Mouse (Mus musculus) hindbrain, embryonic 14.5 days (tissue): Measurements from ENCODE around the gene Stat6. TPM values are rescaled to one million over a fixed set of nuclear protein-coding genes. Genes with fewer than 3 reads are reported as not detected.

ENCODE experiments used
- ATAC-seq: fragments of 200-750 bp; cut with Nextera tagmentation; 2 replicates; pipeline ENCODE4 v1.8.0; 2017; ENCODE audit warnings: moderate number of reproducible peaks, mild to moderate bottlenecking, moderate TSS enrichment, moderate library complexity; ENCODE audit not compliant: low FRiP score
- DNase-seq: peaks from one replicate; pipeline ENCODE4 v3.0.0-alpha.2; 2015; ENCODE audit warnings: low spot score
- H3K27ac ChIP-seq: fragments of 300-500 bp; sonication (generic); 2 replicates; pipeline ENCODE4 v1.5.1; 2014; ENCODE audit warnings: mild to moderate bottlenecking, moderate library complexity
- H3K27me3 ChIP-seq: fragments of 300-500 bp; sonication (generic); 2 replicates; pipeline ENCODE4 v1.6.1; 2014; ENCODE audit warnings: mild to moderate bottlenecking, low read length, mixed read lengths; ENCODE audit not compliant: control insufficient read depth, insufficient read depth
- H3K36me3 ChIP-seq: fragments of 300-500 bp; sonication (generic); replicated peaks from 2 replicates; pipeline ENCODE4 v1.6.1; 2014; ENCODE audit not compliant: control insufficient read depth, insufficient read depth
- H3K4me1 ChIP-seq: fragments of 300-500 bp; sonication (generic); replicated peaks from 2 replicates; pipeline ENCODE4 v1.6.1; 2014; ENCODE audit warnings: antibody characterized with exemption, low read length, mixed read lengths; ENCODE audit not compliant: control insufficient read depth, insufficient read depth
- H3K4me2 ChIP-seq: fragments of 300-500 bp; sonication (generic); replicated peaks from 2 replicates; pipeline ENCODE4 v1.6.1; 2014; ENCODE audit warnings: mild to moderate bottlenecking, moderate library complexity
- H3K4me3 ChIP-seq: fragments of 300-500 bp; sonication (generic); replicated peaks from 2 replicates; pipeline ENCODE4 v1.5.1; 2014; ENCODE audit warnings: mild to moderate bottlenecking, low read length
- H3K9ac ChIP-seq: fragments of 300-500 bp; sonication (generic); 2 replicates; pipeline ENCODE4 v1.6.1; 2014
- H3K9me3 ChIP-seq: fragments of 300-500 bp; sonication (generic); 2 replicates; pipeline ENCODE4 v1.6.1; 2016; ENCODE audit warnings: low read length; ENCODE audit not compliant: control insufficient read depth
- WGBS: fragments of 180-500 bp; shearing (Covaris S2); extraction: QIAGEN DNeasy Blood & Tissue Kit; methylation state at CpG from one replicate; pipeline ENCODE4 v1.1.7; 2014; 5-methylcytosine and 5-hydroxymethylcytosine counted together
- polyA plus RNA-seq: library from polyadenylated mRNA; unstranded; fragments of >200 nt; fragmentation: Nextera tagmentation; extraction: Ambion mirVana; gene quantifications from 2 replicates; pipeline ENCODE4 v1.2.1, GENCODE M21; 2014

The Stat6 gene
- polyA plus RNA-seq, 1 experiment from 2014 or later: 4.7 TPM

- Histone ChIP-seq H3K4me1 (peaks cover 31% of the 10 kb centered on the region), H3K4me2 (peak within 1 kb of the TSS; percentile 65), H3K36me3 (no peaks in the 10 kb centered on the region), H3K27ac (peak within 1 kb of the TSS; percentile 62; the same call in 1 of the 2 replicates), H3K9ac (peak within 1 kb of the TSS; percentile 54), H3K9me3 (no peaks in the 10 kb centered on the region), H3K4me3 (peak within 1 kb of the TSS; percentile 40), H3K27me3 (peaks cover 77% of the 10 kb centered on the region)
- peak; percentile 38 for DNase-seq
- WGBS: under 1% methylated on average over 66 of the region's 73 CpGs
- peak; percentile 52 for ATAC-seq
Observed at GRCm38 (mm10) chr10:127666501-127667268, 23.9 kb downstream of the Stat6 start, which contains the start of gene Nemp1. TSS of gene Nemp1 (plus strand) at chr10:127666901.

GRCm38 (mm10) chr10:127667269-127668092, 24.7 kb downstream of the Stat6 start:
- peak overlapping the region; percentile 40 for H3K4me3 ChIP-seq
- peak overlapping the region; percentile 73; the same call in 1 of the 2 replicates for H3K27ac ChIP-seq
- ATAC-seq (peak; percentile 29; the same call in 1 of the 2 replicates), DNase-seq (peak; percentile 44)
- peaks cover 69% of the 10 kb centered on the region for H3K27me3 ChIP-seq
- peak overlapping the region; percentile 54; the same call in 1 of the 2 replicates for H3K9ac ChIP-seq
- peak overlapping the region; percentile 65 for H3K4me2 ChIP-seq
- H3K4me1 ChIP-seq: peaks cover 27% of the 10 kb centered on the region
- 2% methylated on average over 35 of the region's 35 CpGs for WGBS
- H3K36me3 ChIP-seq: no peaks in the 10 kb centered on the region
- no peaks in the 10 kb centered on the region for H3K9me3 ChIP-seq

- Histone ChIP-seq H3K4me1 (peaks cover 22% of the 10 kb centered on the region), H3K27ac (peak within 1 kb of the TSS; percentile 73), H3K4me3 (peak within 1 kb of the TSS; percentile 40), H3K9me3 (no peaks in the 10 kb centered on the region), H3K9ac (peak within 1 kb of the TSS; percentile 38), H3K27me3 (peaks cover 60% of the 10 kb centered on the region), H3K36me3 (no peaks in the 10 kb centered on the region), H3K4me2 (peak within 1 kb of the TSS; percentile 65)
- 3% methylated on average over 40 of the region's 40 CpGs for WGBS
- no peak; the same call in 1 of the 2 replicates for ATAC-seq
- DNase-seq: peak; percentile 36
Observed at GRCm38 (mm10) chr10:127668093-127669050, 25.6 kb downstream of the Stat6 start, which contains the start of gene Nab2. TSS of gene Nab2 (minus strand) at chr10:127668568.

GRCm38 (mm10) chr10:127669170-127669569, 26.4 kb downstream of the Stat6 start:
- ATAC-seq (no peak), DNase-seq (no peak)
- Histone ChIP-seq H3K4me1 (peaks cover 22% of the 10 kb centered on the region), H3K36me3 (no peaks in the 10 kb centered on the region), H3K4me3 (no peak overlapping the region), H3K27me3 (peaks cover 52% of the 10 kb centered on the region), H3K9me3 (no peaks in the 10 kb centered on the region), H3K27ac (no peak overlapping the region), H3K4me2 (peak overlapping the region; percentile 65), H3K9ac (no peak overlapping the region)
- WGBS: 20% methylated on average over 7 of the region's 7 CpGs

GRCm38 (mm10) chr10:127670185-127670584, 27.4 kb downstream of the Stat6 start:
- no peak overlapping the region for H3K4me2 ChIP-seq
- H3K4me1 ChIP-seq: peaks cover 22% of the 10 kb centered on the region
- no peaks in the 10 kb centered on the region for H3K36me3 ChIP-seq
- no peak for DNase-seq
- H3K9me3 ChIP-seq: no peaks in the 10 kb centered on the region
- no peak overlapping the region for H3K4me3 ChIP-seq
- H3K27ac ChIP-seq: no peak overlapping the region
- H3K27me3 ChIP-seq: peaks cover 42% of the 10 kb centered on the region
- WGBS: 93% methylated on average over 2 of the region's 2 CpGs
- H3K9ac ChIP-seq: no peak overlapping the region
- no peak for ATAC-seq

GRCm38 (mm10) chr10:127671276-127671675, 28.5 kb downstream of the Stat6 start:
- DNase-seq: no peak
- Histone ChIP-seq H3K9me3 (no peaks in the 10 kb centered on the region), H3K4me2 (no peak overlapping the region), H3K4me1 (peaks cover 16% of the 10 kb centered on the region; the same call in 1 of the 2 replicates), H3K27ac (no peak overlapping the region), H3K9ac (no peak overlapping the region), H3K4me3 (no peak overlapping the region), H3K27me3 (peaks cover 31% of the 10 kb centered on the region), H3K36me3 (no peaks in the 10 kb centered on the region)
- 43% methylated on average over 2 of the region's 2 CpGs for WGBS
- ATAC-seq: no peak

GRCm38 (mm10) chr10:127674046-127674655, 31.4 kb downstream of the Stat6 start:
- DNase-seq (no peak), ATAC-seq (no peak)
- Histone ChIP-seq H3K27ac (no peak overlapping the region), H3K27me3 (peaks cover 4% of the 10 kb centered on the region; the same call in 1 of the 2 replicates), H3K36me3 (no peaks in the 10 kb centered on the region), H3K4me2 (no peak overlapping the region), H3K4me3 (no peak overlapping the region), H3K4me1 (peaks cover 10% of the 10 kb centered on the region), H3K9ac (no peak overlapping the region), H3K9me3 (no peaks in the 10 kb centered on the region)
- WGBS: 96% methylated on average over 6 of the region's 6 CpGs

- Histone ChIP-seq H3K27me3 (no peaks in the 10 kb centered on the region), H3K9me3 (no peaks in the 10 kb centered on the region), H3K36me3 (no peaks in the 10 kb centered on the region), H3K4me1 (peaks cover 10% of the 10 kb centered on the region), H3K4me2 (no peak overlapping the region), H3K9ac (no peak overlapping the region), H3K27ac (no peak overlapping the region), H3K4me3 (no peak overlapping the region)
- DNase-seq: peak; percentile 79
- no peak; the same call in 1 of the 2 replicates for ATAC-seq
- WGBS: 87% methylated on average over 8 of the region's 8 CpGs
Observed at GRCm38 (mm10) chr10:127674794-127675522, 32.2 kb downstream of the Stat6 start.
